Mouse (Mus musculus): ENCODE measurements around the gene Gabpb1.

The Gabpb1 gene

DNA sequence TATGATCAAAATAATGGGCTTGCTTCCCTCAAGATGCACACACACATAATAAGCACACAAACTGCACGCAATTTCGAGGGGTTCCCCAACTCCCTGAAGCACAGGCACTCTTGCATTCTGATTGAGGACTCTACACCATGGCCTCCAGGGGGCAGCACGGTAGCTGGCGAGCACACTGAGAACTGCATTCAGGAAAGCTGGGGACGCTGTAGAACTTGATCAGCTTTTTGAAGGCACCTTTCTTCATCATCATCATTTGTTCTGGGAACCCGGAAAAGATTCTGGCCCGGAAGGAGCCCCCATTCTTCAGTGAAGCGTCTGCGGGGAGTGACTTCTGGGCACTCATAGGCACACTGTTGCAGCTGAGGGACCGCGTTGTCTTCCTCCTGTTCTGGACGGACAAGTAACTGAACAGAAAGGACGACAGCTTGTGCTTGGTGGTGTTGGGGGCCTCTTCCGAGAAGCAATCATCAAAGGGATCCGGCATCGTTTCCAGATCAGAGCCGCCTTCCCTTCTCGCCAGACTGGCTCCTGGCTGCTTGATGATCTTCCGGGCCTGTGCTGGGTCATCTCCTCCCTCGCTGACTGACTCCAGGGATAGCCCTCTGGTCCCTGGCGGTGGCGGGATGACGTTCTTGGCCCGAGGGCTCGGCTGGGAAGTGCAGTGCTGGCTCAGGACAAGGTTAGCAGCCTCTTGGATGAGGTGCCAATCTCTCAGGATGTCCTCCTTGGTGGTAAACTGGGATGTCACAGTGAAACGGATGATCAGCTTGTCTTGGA is 82.1 kb downstream of the Gabpb1 start:
- peak; percentile 69 for DNase-seq (ENCODE audit: low read depth)

DNA sequence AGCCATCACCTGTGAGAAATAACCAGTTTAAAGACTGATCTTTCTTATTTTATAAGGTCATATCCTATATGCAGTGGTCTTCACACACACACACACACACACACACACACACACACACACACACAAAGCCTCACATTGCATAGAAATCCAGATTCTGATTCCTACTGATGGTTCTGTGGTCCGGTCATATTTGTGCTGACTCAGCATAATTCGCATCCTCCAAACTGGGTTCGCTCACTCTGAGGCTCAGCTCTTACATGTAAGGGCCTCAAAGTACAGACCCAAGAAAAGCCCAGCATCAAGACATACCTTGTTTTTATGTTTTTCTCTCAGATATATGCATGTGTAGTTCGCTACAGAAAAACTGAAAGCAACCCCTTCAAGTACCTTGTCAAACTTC is 84.8 kb downstream of the Gabpb1 start:
- no peak for DNase-seq (ENCODE audit: low read depth)

DNA sequence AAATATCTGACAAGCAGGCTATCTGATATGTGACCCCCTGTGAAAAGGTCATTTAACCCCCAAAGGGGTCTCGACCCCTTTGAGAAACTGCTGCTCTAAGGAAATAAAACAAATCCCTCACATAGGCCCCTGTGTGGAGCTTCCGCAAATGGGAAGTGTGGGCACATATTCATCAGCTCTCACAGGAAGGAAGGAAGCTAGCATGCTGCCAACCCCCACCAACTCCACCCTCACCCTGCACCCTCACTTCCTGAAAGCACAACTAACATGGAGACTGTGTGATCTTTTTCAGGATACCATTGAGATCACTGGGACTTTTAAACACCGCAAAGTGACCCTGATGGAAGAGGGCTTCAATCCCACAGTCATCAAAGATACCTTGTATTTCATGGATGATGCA is 88.7 kb downstream of the Gabpb1 start:
- DNase-seq (ENCODE audit: low read depth): peak; percentile 45

DNA sequence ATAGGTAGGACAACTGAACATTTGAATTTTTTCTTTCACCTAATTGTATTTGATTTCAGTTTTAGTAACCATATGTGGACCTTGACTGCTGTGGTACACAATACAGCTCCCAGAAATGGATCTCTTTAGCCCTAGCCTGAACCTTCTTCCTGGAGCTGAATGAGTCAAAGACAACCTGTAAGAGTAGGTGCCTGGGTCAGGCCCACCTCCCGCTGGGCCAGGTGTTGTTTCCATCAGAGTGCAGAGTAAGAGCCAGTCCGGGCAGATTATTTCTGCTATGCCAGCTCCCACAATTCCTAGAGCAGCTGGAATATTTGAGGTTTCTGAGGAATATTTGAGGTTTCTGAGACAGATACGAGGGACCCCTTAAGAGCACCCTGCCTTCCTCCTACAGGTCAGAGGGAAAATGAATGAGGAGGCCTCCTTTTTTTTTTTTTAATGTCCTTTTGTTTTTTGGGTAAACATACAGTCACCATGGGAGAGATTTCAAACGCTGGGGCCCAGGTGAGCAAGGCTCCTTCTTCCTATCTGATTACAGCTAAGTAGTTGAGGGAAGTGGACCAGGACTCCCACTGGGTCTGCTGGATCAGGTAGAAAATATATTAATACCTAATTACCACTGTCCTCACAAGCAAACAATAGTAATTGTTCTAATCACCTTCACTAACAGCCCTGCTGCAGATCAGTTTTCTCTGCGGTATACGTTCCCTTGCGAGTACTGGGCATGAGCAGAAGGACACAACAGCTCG is 91.3 kb downstream of the Gabpb1 start:
- DNase-seq (ENCODE audit: low read depth): no peak

DNA sequence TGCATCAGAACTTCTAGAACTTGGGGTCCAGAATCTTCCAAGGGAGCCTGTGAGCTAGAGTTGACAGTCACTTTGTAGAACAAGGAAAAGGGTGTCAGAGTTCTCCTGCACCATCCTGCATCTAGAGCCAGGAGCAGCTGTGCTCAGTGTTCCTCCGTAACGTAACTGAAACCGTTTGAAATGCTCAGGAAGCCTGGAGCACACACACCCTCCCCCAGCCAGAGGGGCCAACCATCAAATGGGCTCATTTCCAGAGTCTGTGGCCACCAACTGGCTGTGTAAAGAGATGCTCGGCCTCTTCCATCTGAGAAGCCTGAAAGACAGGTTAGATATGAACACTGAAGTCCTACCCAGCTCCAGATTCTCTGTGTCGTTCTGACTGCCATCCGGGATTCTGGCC is 92.2 kb downstream of the Gabpb1 start:
- no peak for DNase-seq (ENCODE audit: low read depth)

- DNase-seq (ENCODE audit: low read depth): no peak
Measured at GRCm38 (mm10) chr2:126579282-126579681, 96.9 kb downstream of the Gabpb1 start.
